23 mouse cellular contexts compared by ENCODE assay signal in genomic region chr6:149457324-149457723, GRCm38 (mm10). TPM values are rescaled to one million over a fixed set of nuclear protein-coding genes. Genes with fewer than 3 reads are reported as not detected.
DNase-seq lines count a peak whose midpoint lies in the region; ATAC-seq lines count a peak whose summit lies in the region.
"Had no signal": no experiment of that assay in that cellular context is flagged by ENCODE, and none has a peak within 500 bp of the region (broad histone marks: within the 10 kb centered on the region; RNA-seq: fewer than 3 reads in every experiment).

No protein-coding gene starts in this region.

- no peaks in the 10 kb centered on the region for H3K4me1 ChIP-seq in intestine, embryonic 14.5 days (replicated peaks; ENCODE audit: control insufficient read depth, insufficient read depth, low read length)
- H3K4me1 ChIP-seq in intestine, embryonic 16.5 days (ENCODE audit: control insufficient read depth, insufficient read depth, low read length), result 0 out of 2 replicates have a peak, but pooled peaks cover 2% of the 10 kb centered on the region
- no peaks in the 10 kb centered on the region for H3K4me1 ChIP-seq in hindbrain, embryonic 10.5 days (replicated peaks)
- no peaks in the 10 kb centered on the region for H3K4me1 ChIP-seq in kidney, embryonic 16.5 days (ENCODE audit: insufficient read depth, low read length)
- H3K4me1 ChIP-seq: embryonic facial prominence, embryonic 10.5 days; embryonic facial prominence, embryonic 12.5 days; forebrain, embryonic 13.5 days; forebrain, embryonic 15.5 days had no signal

- H3K4me2 ChIP-seq in intestine, embryonic 14.5 days (ENCODE audit: low read length), result no peak overlapping the region
- no peak overlapping the region for H3K4me2 ChIP-seq in intestine, embryonic 16.5 days (ENCODE audit: low read depth, low read length)
- H3K4me2 ChIP-seq in kidney, embryonic 16.5 days (replicated peaks; ENCODE audit: low read depth, low read length), result no peak overlapping the region
- H3K4me2 ChIP-seq: embryonic facial prominence, embryonic 12.5 days; forebrain, embryonic 13.5 days; forebrain, embryonic 15.5 days had no signal

- no peaks in the 10 kb centered on the region for H3K9me3 ChIP-seq in intestine, embryonic 14.5 days (ENCODE audit: control insufficient read depth, low read length)
- H3K9me3 ChIP-seq in intestine, embryonic 16.5 days (ENCODE audit: control insufficient read depth, low read length), result no peaks in the 10 kb centered on the region
- no peaks in the 10 kb centered on the region for H3K9me3 ChIP-seq in hindbrain, embryonic 10.5 days
- no peaks in the 10 kb centered on the region for H3K9me3 ChIP-seq in kidney, embryonic 16.5 days (ENCODE audit: low read length)
- H3K9me3 ChIP-seq: embryonic facial prominence, embryonic 10.5 days; embryonic facial prominence, embryonic 12.5 days; forebrain, embryonic 13.5 days; forebrain, embryonic 15.5 days; G1E had no signal

- no peaks in the 10 kb centered on the region for H3K27me3 ChIP-seq in intestine, embryonic 14.5 days (replicated peaks; ENCODE audit: control insufficient read depth, insufficient read depth, low read length)
- no peaks in the 10 kb centered on the region for H3K27me3 ChIP-seq in intestine, embryonic 16.5 days (replicated peaks; ENCODE audit: control insufficient read depth, insufficient read depth, low read length)
- H3K27me3 ChIP-seq in hindbrain, embryonic 10.5 days (ENCODE audit: insufficient read depth, poor library complexity, severe bottlenecking), result no peaks in the 10 kb centered on the region
- no peaks in the 10 kb centered on the region for H3K27me3 ChIP-seq in kidney, embryonic 16.5 days (ENCODE audit: insufficient read depth, low read length)
- H3K27me3 ChIP-seq: CH12.LX; embryonic facial prominence, embryonic 12.5 days; forebrain, embryonic 13.5 days; forebrain, embryonic 15.5 days; Patski had no signal

- H3K27ac ChIP-seq in intestine, embryonic 14.5 days (ENCODE audit: low read depth), result no peak overlapping the region
- H3K27ac ChIP-seq in intestine, embryonic 16.5 days (ENCODE audit: low read length), result no peak overlapping the region
- H3K27ac ChIP-seq in hindbrain, embryonic 10.5 days, result no peak overlapping the region
- no peak overlapping the region for H3K27ac ChIP-seq in kidney, embryonic 16.5 days (ENCODE audit: low read length)
- H3K27ac ChIP-seq: embryonic facial prominence, embryonic 10.5 days; embryonic facial prominence, embryonic 12.5 days; forebrain, embryonic 13.5 days; forebrain, embryonic 15.5 days had no signal

- no peak overlapping the region for H3K9ac ChIP-seq in intestine, embryonic 14.5 days (ENCODE audit: low read length)
- no peak overlapping the region for H3K9ac ChIP-seq in intestine, embryonic 16.5 days (ENCODE audit: low read depth, low read length)
- H3K9ac ChIP-seq in kidney, embryonic 16.5 days (replicated peaks; ENCODE audit: low read length), result no peak overlapping the region
- H3K9ac ChIP-seq: embryonic facial prominence, embryonic 12.5 days; forebrain, embryonic 13.5 days; forebrain, embryonic 15.5 days had no signal

- H3K36me3 ChIP-seq in intestine, embryonic 14.5 days (ENCODE audit: control insufficient read depth, insufficient read depth, low read length), result no peaks in the 10 kb centered on the region
- H3K36me3 ChIP-seq in intestine, embryonic 16.5 days (ENCODE audit: control insufficient read depth, insufficient read depth, low read length), result no peaks in the 10 kb centered on the region
- no peaks in the 10 kb centered on the region for H3K36me3 ChIP-seq in hindbrain, embryonic 10.5 days
- no peaks in the 10 kb centered on the region for H3K36me3 ChIP-seq in kidney, embryonic 16.5 days (ENCODE audit: insufficient read depth, low read length)
- H3K36me3 ChIP-seq: embryonic facial prominence, embryonic 10.5 days; embryonic facial prominence, embryonic 12.5 days; forebrain, embryonic 15.5 days; G1E had no signal

- ATAC-seq in intestine, embryonic 14.5 days (replicated peaks; ENCODE audit: low FRiP score, low TSS enrichment, low read depth), result peak; percentile 86
- ATAC-seq in intestine, embryonic 16.5 days, result peak; percentile 97
- no peak for ATAC-seq in kidney, embryonic 16.5 days (ENCODE audit: low FRiP score, low TSS enrichment)
- ATAC-seq: activated CD4-positive, CD25-positive, alpha-beta regulatory T cell, adult 4 months; CD4-positive, CD25-positive, alpha-beta regulatory T cell, adult 4 months; forebrain, embryonic 13.5 days; forebrain, embryonic 15.5 days; Patski had no signal

- H3K4me3 ChIP-seq in intestine, embryonic 14.5 days (ENCODE audit: low read depth, low read length), result no peak overlapping the region
- no peak overlapping the region for H3K4me3 ChIP-seq in intestine, embryonic 16.5 days (ENCODE audit: low read length)
- no peak overlapping the region for H3K4me3 ChIP-seq in hindbrain, embryonic 10.5 days
- H3K4me3 ChIP-seq in kidney, embryonic 16.5 days (ENCODE audit: low read length), result no peak overlapping the region
- H3K4me3 ChIP-seq: embryonic facial prominence, embryonic 10.5 days; embryonic facial prominence, embryonic 12.5 days; forebrain, embryonic 13.5 days; forebrain, embryonic 15.5 days had no signal

- no peak for DNase-seq in intestine, embryonic 14.5 days (ENCODE audit: low spot score)
- DNase-seq in large intestine, adult 2 months (ENCODE audit: low read depth, low spot score), result peak; percentile 6
- no peak for DNase-seq in hindbrain, embryonic 10.5 days (ENCODE audit: low spot score)
- DNase-seq: adrenal gland, adult 8-10 months; adrenal gland, postnatal 14 days; adrenal gland, postnatal 36 days; B cell, adult 2 months; cerebellum, adult 11-12 months; cerebellum, adult 2 months; cerebellum, adult 9-10 months; cerebellum, postnatal 10 days; cerebellum, postnatal 25 days had no signal

RNA-seq across cellular contexts. Expression of gene Bicd1, which starts 48.6 kb away (rescaled TPM):
- 15.8 and 19.3 TPM in 2 replicates for polyA plus RNA-seq in intestine, embryonic 14.5 days (2014; fragmentation: Nextera tagmentation; extraction: Ambion mirVana)
- 10.9 and 11.4 TPM in 2 replicates for polyA plus RNA-seq in intestine, embryonic 16.5 days (2015; fragmentation: Nextera tagmentation; extraction: Ambion mirVana)
- 0.49 and 1.5 TPM in 2 replicates for polyA plus RNA-seq in large intestine, adult 2 months (2012; rRNA removed)
- 13.1 and 13.9 TPM in 2 replicates for polyA plus RNA-seq in hindbrain, embryonic 10.5 days (2016; fragmentation: Nextera tagmentation; extraction: Ambion mirVana)
- 9.3 and 12.2 TPM in 2 replicates for polyA plus RNA-seq in kidney, embryonic 16.5 days (2015; fragmentation: Nextera tagmentation; extraction: Ambion mirVana)
